Mouse (Mus musculus) liver, embryonic 14.5 days (tissue): ENCODE results near the gene Mnd1. TPM values are rescaled to one million over a fixed set of nuclear protein-coding genes. Genes with fewer than 3 reads are reported as not detected.
A peak's percentile ranks its signal among the peaks of the same experiment; 100 is the strongest.

ENCODE experiments used
- ATAC-seq: fragments of 200-750 bp; cut with Nextera tagmentation; 2 replicates; pipeline ENCODE4 v1.8.0; 2017; ENCODE audit warnings: moderate number of reproducible peaks, mild to moderate bottlenecking, moderate library complexity; ENCODE audit not compliant: insufficient read depth
- DNase-seq, 3 experiments: peaks; one replicate each; pipeline ENCODE4 v3.0.0-alpha.2; 2012 to 2013; ENCODE audit warnings: low read depth in 3 of 3, low spot score in 3 of 3
- H3K27ac ChIP-seq: fragments of 300-500 bp; sonication (generic); 2 replicates; pipeline ENCODE4 v1.5.1; 2014; ENCODE audit warnings: moderate library complexity, mild to moderate bottlenecking, control low read depth, inconsistent platforms
- H3K27me3 ChIP-seq: fragments of 300-500 bp; sonication (generic); 2 replicates; pipeline ENCODE4 v1.6.1; 2014; ENCODE audit warnings: mild to moderate bottlenecking, low read length, moderate library complexity; ENCODE audit not compliant: control insufficient read depth, insufficient read depth
- H3K36me3 ChIP-seq: fragments of 300-500 bp; sonication (generic); replicated peaks from 2 replicates; pipeline ENCODE4 v1.6.1; 2014; ENCODE audit warnings: low read depth; ENCODE audit not compliant: control insufficient read depth, insufficient read depth
- H3K4me1 ChIP-seq, 2 experiments: fragments of 200-500 bp in 1 of 2; fragments of 300-500 bp in 1 of 2; sonication (generic) in 1 of 2; replicated peaks; 2 replicates each; pipeline ENCODE4 v1.6.1; 2012 to 2014; ENCODE audit warnings: antibody characterized with exemption in 1 of 2, inconsistent platforms in 1 of 2, low read length in 1 of 2; ENCODE audit not compliant: control insufficient read depth in 2 of 2, insufficient read depth in 2 of 2
- H3K4me2 ChIP-seq: fragments of 300-500 bp; sonication (generic); 2 replicates; pipeline ENCODE4 v1.6.1; 2014; ENCODE audit warnings: low read depth, mild to moderate bottlenecking, control low read depth, moderate library complexity
- H3K4me3 ChIP-seq, 2 experiments: fragments of 200-500 bp in 1 of 2; fragments of 300-500 bp in 1 of 2; sonication (generic) in 1 of 2; 2 replicates each; pipeline ENCODE4 v1.5.1; 2012 to 2014; ENCODE audit warnings: low read depth in 2 of 2, low read length in 2 of 2, mild to moderate bottlenecking in 2 of 2, control low read depth in 1 of 2, inconsistent platforms in 1 of 2, moderate library complexity in 1 of 2; ENCODE audit not compliant: insufficient read depth in 1 of 2
- H3K9ac ChIP-seq: fragments of 300-500 bp; sonication (generic); replicated peaks from 2 replicates; pipeline ENCODE4 v1.6.1; 2014; ENCODE audit warnings: mild to moderate bottlenecking, control low read depth, moderate library complexity
- H3K9me3 ChIP-seq: fragments of 300-500 bp; sonication (generic); 2 replicates; pipeline ENCODE4 v1.6.1; 2016; ENCODE audit warnings: low read length, mixed read lengths; ENCODE audit not compliant: control insufficient read depth
- CTCF ChIP-seq: IDR thresholded peaks from 2 replicates; pipeline ENCODE4 v1.5.1; 2016; ENCODE audit warnings: antibody characterized with exemption, low read depth, control low read depth
- EP300 ChIP-seq: IDR thresholded peaks from 2 replicates; pipeline ENCODE4 v1.6.1; 2016; ENCODE audit warnings: antibody characterized with exemption, low read depth
- WGBS: fragments of 180-500 bp; shearing (Covaris S2); extraction: QIAGEN DNeasy Blood & Tissue Kit; methylation state at CpG from one replicate; pipeline ENCODE4 v1.1.7; 2014; ENCODE audit not compliant: insufficient replicate concordance; 5-methylcytosine and 5-hydroxymethylcytosine counted together
- polyA plus RNA-seq, 2 experiments: library from polyadenylated mRNA; depleted of rRNA in 1 of 2; stranded (reverse) in 1 of 2; unstranded in 1 of 2; fragments of >200 nt; fragmentation: Nextera tagmentation in 1 of 2; extraction: Ambion mirVana in 1 of 2; gene quantifications; 2 replicates each; pipeline versions ENCODE4 v1.2.1 to v1.2.3; 2012 to 2014

Mnd1 gene
- polyA plus RNA-seq, 2 experiments, result 6.2 TPM

GRCm38 (mm10) chr3:84125704-84126289, 29.8 kb downstream of the Mnd1 start:
- H3K9ac ChIP-seq, result no peak overlapping the region
- H3K9me3 ChIP-seq, result no peaks in the 10 kb centered on the region
- H3K4me3 ChIP-seq, result no peak overlapping the region
- peaks cover 0 to 9% of the 10 kb centered on the region in 2 experiments; a peak in 2 of 4 replicates for H3K4me1 ChIP-seq
- WGBS, result 36% methylated on average over 6 of the region's 6 CpGs
- H3K27ac ChIP-seq, result no peak overlapping the region
- no peaks in the 10 kb centered on the region for H3K36me3 ChIP-seq
- H3K4me2 ChIP-seq, result no peak overlapping the region
- ATAC-seq (no peak), DNase-seq (no peak)
- no peaks in the 10 kb centered on the region for H3K27me3 ChIP-seq
- TF ChIP-seq EP300, result no peak

GRCm38 (mm10) chr3:84123461-84123860, 32.1 kb downstream of the Mnd1 start:
- Histone ChIP-seq H3K4me2 (no peak overlapping the region), H3K9me3 (no peaks in the 10 kb centered on the region), H3K9ac (no peak overlapping the region), H3K36me3 (no peaks in the 10 kb centered on the region), H3K4me1 (peaks cover 0 to 3% of the 10 kb centered on the region in 2 experiments; a peak in 2 of 4 replicates), H3K27ac (no peak overlapping the region), H3K4me3 (no peak overlapping the region), H3K27me3 (no peaks in the 10 kb centered on the region)
- WGBS, result 84% methylated on average over 3 of the region's 3 CpGs
- ATAC-seq, result no peak
- no peak for DNase-seq
- TF ChIP-seq CTCF (peak; percentile 73), EP300 (no peak)

GRCm38 (mm10) chr3:84118718-84119117, 36.9 kb downstream of the Mnd1 start:
- Histone ChIP-seq H3K4me3 (no peak overlapping the region), H3K36me3 (no peaks in the 10 kb centered on the region), H3K4me1 (no peaks in the 10 kb centered on the region), H3K9me3 (no peaks in the 10 kb centered on the region), H3K27ac (no peak overlapping the region), H3K4me2 (no peak overlapping the region), H3K27me3 (no peaks in the 10 kb centered on the region), H3K9ac (no peak overlapping the region)
- 76% methylated on average over 7 of the region's 7 CpGs for WGBS
- ATAC-seq (no peak), DNase-seq (no peak)
- no peak for TF ChIP-seq EP300
- TF ChIP-seq CTCF, result no peak

DNA sequence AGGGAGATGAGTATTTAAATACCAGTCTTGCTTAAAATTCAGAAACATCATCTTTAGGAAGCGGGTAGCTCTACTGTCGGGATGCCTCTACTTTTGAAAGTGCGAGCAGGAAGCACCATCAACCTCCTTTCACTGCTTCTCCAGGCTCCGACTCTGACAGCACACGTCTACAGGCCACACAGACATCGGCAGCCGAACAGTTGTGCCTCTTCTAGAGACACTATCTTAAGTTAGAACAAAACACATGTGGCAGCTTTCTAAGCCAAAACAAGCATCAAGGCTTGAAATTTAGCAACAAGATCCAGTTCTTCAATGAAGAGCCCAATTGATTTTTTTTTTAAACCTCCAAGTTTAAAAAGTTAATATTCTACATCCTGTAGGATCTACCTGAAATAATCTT, 37.4 kb downstream of the Mnd1 start:
- Histone ChIP-seq H3K27me3 (no peaks in the 10 kb centered on the region), H3K4me1 (no peaks in the 10 kb centered on the region), H3K4me3 (no peak overlapping the region), H3K27ac (no peak overlapping the region), H3K9me3 (no peaks in the 10 kb centered on the region), H3K9ac (no peak overlapping the region), H3K36me3 (no peaks in the 10 kb centered on the region), H3K4me2 (no peak overlapping the region)
- TF ChIP-seq CTCF (no peak), EP300 (no peak)
- 82% methylated on average over 7 of the region's 7 CpGs for WGBS
- DNase-seq (no peak), ATAC-seq (no peak)

- 64% methylated on average over 2 of the region's 2 CpGs for WGBS
- Histone ChIP-seq H3K4me2 (no peak overlapping the region), H3K27me3 (no peaks in the 10 kb centered on the region), H3K4me1 (no peaks in the 10 kb centered on the region), H3K9ac (no peak overlapping the region), H3K9me3 (no peaks in the 10 kb centered on the region), H3K36me3 (no peaks in the 10 kb centered on the region), H3K4me3 (no peak overlapping the region), H3K27ac (no peak overlapping the region)
- no peak for TF ChIP-seq CTCF
- no peak for TF ChIP-seq EP300
- ATAC-seq, result no peak
- DNase-seq, result no peak
Measured at GRCm38 (mm10) chr3:84108614-84109013, 47.0 kb downstream of the Mnd1 start.
